Mouse (Mus musculus): Measurements from ENCODE around the gene Gm28729. TPM values are rescaled to one million over a fixed set of nuclear protein-coding genes. Genes with fewer than 3 reads are reported as not detected.
"Not testable (repeated sequence)": the region's sequence is repeated elsewhere in the genome, so short reads cannot be mapped to it uniquely, and the experiment has no call there.

The Gm28729 gene
- polyA plus RNA-seq, 1 experiment from 2014 or later = 0.25 TPM

DNA sequence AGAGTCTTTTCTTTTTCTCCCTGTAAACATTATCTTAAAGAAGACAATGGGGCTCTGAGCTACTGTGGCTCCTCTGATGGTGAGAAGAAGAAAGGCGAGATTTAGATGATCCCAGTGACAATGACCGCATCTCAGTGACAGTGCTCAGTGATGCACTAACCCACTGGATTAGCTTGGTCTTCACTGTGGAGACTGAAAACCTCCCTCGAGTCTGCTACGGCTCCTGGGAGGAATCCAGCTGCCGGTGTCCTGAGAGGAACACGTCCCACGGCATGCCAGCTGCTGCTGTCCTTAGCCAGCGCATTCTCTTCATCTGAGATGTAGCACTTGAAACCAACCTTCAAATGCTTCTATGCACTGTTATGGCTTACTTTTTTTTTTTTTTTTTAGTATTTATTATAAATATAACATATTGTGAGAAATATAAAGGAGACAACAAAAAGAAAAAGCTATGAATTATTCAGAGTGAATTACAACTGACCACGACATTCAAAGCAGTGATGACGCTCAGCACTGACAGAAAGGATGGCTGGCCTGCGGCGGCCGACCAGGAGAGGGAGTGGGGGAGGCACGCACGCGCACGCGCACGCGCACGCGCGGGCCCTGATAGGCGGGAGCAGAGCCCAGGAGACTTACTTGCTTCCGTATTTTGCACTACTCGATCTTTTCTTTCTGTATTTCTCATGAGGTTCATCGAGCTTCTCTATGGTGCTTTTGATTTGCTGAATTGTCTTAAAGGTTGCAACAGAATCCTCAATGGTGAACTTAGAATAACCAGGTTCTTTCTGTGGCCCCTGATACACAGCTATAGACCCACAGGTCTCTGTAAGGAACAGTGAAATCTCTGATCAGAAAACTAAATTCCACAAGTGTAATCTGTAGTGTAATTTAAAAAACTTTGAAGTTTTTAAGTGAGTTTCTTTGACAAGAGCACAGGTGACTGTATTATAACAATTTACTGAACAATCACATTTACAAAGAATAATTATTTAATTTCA is 18.9 kb upstream of the Gm28729 start:
- H3K36me3 ChIP-seq (ENCODE audit: control insufficient read depth, insufficient read depth, low read length) = no peaks in the 10 kb centered on the region
- H3K4me1 ChIP-seq (replicated peaks; ENCODE audit: control insufficient read depth, insufficient read depth, low read length) = no peaks in the 10 kb centered on the region
- peak; percentile 88 for ATAC-seq (ENCODE audit: low FRiP score)
- 0 out of 2 replicates have a peak overlapping the region, but pooled peaks have one; percentile 54 for H3K27ac ChIP-seq (ENCODE audit: low read depth, low read length)
- H3K9ac ChIP-seq (ENCODE audit: low read depth, low read length) = 0 out of 2 replicates have a peak overlapping the region, but pooled peaks have one; percentile 8
- H3K4me3 ChIP-seq (ENCODE audit: low read depth, low read length) = no peak overlapping the region
- H3K4me2 ChIP-seq (replicated peaks; ENCODE audit: low read depth, low read length) = no peak overlapping the region; the same call in 1 of the 2 replicates
- H3K27me3 ChIP-seq (ENCODE audit: control insufficient read depth, insufficient read depth, low read length) = no peaks in the 10 kb centered on the region
- DNase-seq (ENCODE audit: low spot score) = peak; percentile 89
- no peaks in the 10 kb centered on the region for H3K9me3 ChIP-seq (ENCODE audit: control insufficient read depth, low read length)
- WGBS = 32% methylated on average over 27 of the region's 27 CpGs

DNA sequence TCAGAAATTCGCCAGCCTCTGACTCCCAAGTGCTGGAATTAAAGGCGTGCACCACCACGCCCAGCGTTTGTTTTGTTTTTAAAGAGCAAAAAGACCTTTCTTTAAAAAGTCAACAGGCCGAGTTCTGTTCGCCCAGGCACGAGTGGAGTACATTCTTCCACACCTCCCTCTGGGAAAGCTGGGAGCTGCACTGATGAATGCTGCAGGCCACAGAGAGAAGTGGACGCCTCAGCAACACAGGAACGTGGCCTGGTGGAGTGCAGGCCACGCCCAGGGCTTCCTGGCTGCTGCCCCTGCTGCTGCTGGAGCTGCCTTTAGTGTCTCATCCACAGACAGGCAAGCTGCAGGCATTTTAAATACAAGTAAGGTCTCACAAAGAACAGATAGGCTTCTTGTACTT is 13.9 kb upstream of the Gm28729 start:
- no peaks in the 10 kb centered on the region for H3K9me3 ChIP-seq (ENCODE audit: control insufficient read depth, low read length)
- ATAC-seq (ENCODE audit: low FRiP score) (no peak), DNase-seq (ENCODE audit: low spot score) (no peak)
- H3K9ac ChIP-seq (ENCODE audit: low read depth, low read length) = no peak overlapping the region
- no peak overlapping the region for H3K27ac ChIP-seq (ENCODE audit: low read depth, low read length)
- WGBS = 59% methylated on average over 10 of the region's 10 CpGs
- no peaks in the 10 kb centered on the region for H3K36me3 ChIP-seq (ENCODE audit: control insufficient read depth, insufficient read depth, low read length)
- H3K4me1 ChIP-seq (replicated peaks; ENCODE audit: control insufficient read depth, insufficient read depth, low read length) = peaks cover 4% of the 10 kb centered on the region; the same call in 1 of the 2 replicates
- H3K4me2 ChIP-seq (replicated peaks; ENCODE audit: low read depth, low read length) = no peak overlapping the region
- H3K27me3 ChIP-seq (ENCODE audit: control insufficient read depth, insufficient read depth, low read length) = no peaks in the 10 kb centered on the region
- no peak overlapping the region for H3K4me3 ChIP-seq (ENCODE audit: low read depth, low read length)

DNA sequence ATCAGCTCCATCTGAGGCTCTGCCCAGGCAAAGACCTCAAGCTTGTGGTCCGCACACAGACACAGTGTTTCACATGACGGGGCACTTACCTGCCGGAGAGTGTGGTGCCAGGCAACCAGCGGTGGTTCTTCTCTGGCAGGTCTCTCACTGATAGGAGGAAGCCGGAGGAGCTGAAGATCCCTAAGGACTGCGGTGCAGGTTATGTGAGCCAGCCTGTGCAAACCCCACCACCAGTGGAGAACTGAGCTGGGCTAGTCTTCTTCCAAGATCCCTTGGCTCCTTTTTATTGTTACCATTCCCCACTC is 12.5 kb upstream of the Gm28729 start:
- no peak overlapping the region for H3K4me3 ChIP-seq (ENCODE audit: low read depth, low read length)
- no peaks in the 10 kb centered on the region for H3K9me3 ChIP-seq (ENCODE audit: control insufficient read depth, low read length)
- H3K9ac ChIP-seq (ENCODE audit: low read depth, low read length) = no peak overlapping the region
- DNase-seq (ENCODE audit: low spot score) (no peak), ATAC-seq (ENCODE audit: low FRiP score) (no peak)
- H3K27me3 ChIP-seq (ENCODE audit: control insufficient read depth, insufficient read depth, low read length) = no peaks in the 10 kb centered on the region
- H3K36me3 ChIP-seq (ENCODE audit: control insufficient read depth, insufficient read depth, low read length) = no peaks in the 10 kb centered on the region
- no peak overlapping the region for H3K4me2 ChIP-seq (replicated peaks; ENCODE audit: low read depth, low read length)
- peaks cover 4% of the 10 kb centered on the region; the same call in 1 of the 2 replicates for H3K4me1 ChIP-seq (replicated peaks; ENCODE audit: control insufficient read depth, insufficient read depth, low read length)
- no peak overlapping the region for H3K27ac ChIP-seq (ENCODE audit: low read depth, low read length)
- 92% methylated on average over 6 of the region's 6 CpGs for WGBS

DNA sequence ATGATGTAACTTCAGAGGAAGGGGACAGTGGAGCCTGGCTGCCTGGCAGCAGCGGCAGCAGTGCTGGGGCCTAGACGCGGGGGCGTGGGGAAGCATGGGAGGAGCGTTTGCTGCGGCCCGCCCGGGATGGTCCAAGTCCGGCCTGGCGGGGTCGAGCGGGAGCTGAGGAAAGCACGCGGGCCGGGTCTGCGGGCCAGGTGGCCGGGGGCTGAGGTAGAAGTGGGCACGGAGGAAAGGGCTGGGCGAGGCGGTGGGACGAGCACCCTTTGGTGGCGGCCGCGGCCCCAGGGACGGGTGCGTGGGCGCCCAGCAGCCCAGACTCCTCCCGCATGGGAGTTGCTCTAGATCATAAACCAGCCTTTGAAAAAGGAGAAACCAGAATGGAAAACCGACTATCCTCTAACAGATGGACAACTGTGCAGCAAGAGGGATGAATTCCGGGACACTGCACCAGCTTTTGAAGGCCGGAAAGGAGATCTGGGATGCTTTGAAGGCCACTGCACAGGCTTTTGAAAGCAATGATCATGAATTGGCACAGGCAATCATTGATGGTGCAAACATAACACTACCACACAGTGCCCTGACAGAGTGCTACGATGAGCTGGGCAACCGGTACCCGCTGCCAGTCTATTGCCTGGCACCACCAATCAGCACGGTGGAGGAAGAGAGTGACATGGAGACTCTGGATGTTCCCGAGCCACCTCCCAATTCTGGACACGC is 12.0 kb upstream of the Gm28729 start:
- Histone ChIP-seq H3K27ac (ENCODE audit: low read depth, low read length) (no peak overlapping the region), H3K4me1 (replicated peaks; ENCODE audit: control insufficient read depth, insufficient read depth, low read length) (peaks cover 4% of the 10 kb centered on the region; the same call in 1 of the 2 replicates), H3K27me3 (ENCODE audit: control insufficient read depth, insufficient read depth, low read length) (no peaks in the 10 kb centered on the region), H3K36me3 (ENCODE audit: control insufficient read depth, insufficient read depth, low read length) (no peaks in the 10 kb centered on the region), H3K4me3 (ENCODE audit: low read depth, low read length) (peak overlapping the region; percentile 16; the same call in 1 of the 2 replicates), H3K9me3 (ENCODE audit: control insufficient read depth, low read length) (no peaks in the 10 kb centered on the region), H3K4me2 (replicated peaks; ENCODE audit: low read depth, low read length) (peak overlapping the region; percentile 50), H3K9ac (ENCODE audit: low read depth, low read length) (peak overlapping the region; percentile 55)
- DNase-seq (ENCODE audit: low spot score) = peak; percentile 62
- 31% methylated on average over 34 of the region's 37 CpGs for WGBS
- peak; percentile 27; the same call in 1 of the 2 replicates for ATAC-seq (ENCODE audit: low FRiP score)

DNA sequence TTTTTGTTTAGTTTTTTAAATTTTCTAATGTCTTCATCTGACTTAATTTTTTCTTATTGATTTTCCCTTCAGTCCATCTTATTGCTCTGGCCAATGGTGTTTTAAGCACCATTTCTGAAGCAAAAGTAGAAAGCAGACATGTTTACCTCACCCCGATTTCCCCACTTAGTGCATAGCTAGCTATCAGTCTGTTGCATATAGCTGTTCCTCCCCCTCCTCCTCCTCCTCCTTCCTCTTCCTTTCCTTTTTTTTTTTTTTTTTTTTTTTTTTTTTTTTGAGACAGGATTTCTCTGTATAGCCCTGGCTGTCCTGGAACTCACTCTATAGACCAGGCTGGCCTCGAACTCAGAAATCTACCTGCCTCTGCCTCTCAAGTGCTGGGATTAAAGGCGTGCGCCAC is 11.0 kb upstream of the Gm28729 start:
- not testable (repeated sequence) for H3K9me3 ChIP-seq (ENCODE audit: control insufficient read depth, low read length); ATAC-seq (ENCODE audit: low FRiP score); DNase-seq (ENCODE audit: low spot score); H3K36me3 ChIP-seq (ENCODE audit: control insufficient read depth, insufficient read depth, low read length); H3K27ac ChIP-seq (ENCODE audit: low read depth, low read length); H3K9ac ChIP-seq (ENCODE audit: low read depth, low read length); H3K4me1 ChIP-seq (replicated peaks; ENCODE audit: control insufficient read depth, insufficient read depth, low read length); H3K4me3 ChIP-seq (ENCODE audit: low read depth, low read length); H3K4me2 ChIP-seq (replicated peaks; ENCODE audit: low read depth, low read length); H3K27me3 ChIP-seq (ENCODE audit: control insufficient read depth, insufficient read depth, low read length)
- 87% methylated on average over 3 of the region's 4 CpGs for WGBS

DNA sequence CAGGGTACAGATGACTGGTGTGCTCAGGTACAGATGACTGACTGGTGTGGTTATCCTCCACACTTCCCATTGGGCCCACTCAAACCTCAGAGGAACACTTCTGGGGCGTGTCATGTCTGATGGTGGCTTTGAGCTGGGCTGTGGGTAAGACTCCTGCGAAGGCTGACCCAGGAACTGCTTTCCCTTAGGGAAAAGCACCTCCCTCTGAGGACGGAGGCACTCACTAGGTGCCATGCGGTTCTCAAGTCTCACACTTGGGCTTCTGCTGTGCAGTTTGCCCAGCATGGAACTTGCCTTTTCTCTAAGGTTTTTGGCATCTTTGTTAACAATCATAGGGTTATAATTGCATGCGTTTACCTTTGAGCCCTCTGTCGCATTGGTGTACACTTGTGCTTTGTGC is 10.4 kb upstream of the Gm28729 start:
- Histone ChIP-seq H3K9ac (ENCODE audit: low read depth, low read length) (no peak overlapping the region), H3K9me3 (ENCODE audit: control insufficient read depth, low read length) (no peaks in the 10 kb centered on the region), H3K4me2 (replicated peaks; ENCODE audit: low read depth, low read length) (no peak overlapping the region), H3K36me3 (ENCODE audit: control insufficient read depth, insufficient read depth, low read length) (no peaks in the 10 kb centered on the region), H3K27me3 (ENCODE audit: control insufficient read depth, insufficient read depth, low read length) (no peaks in the 10 kb centered on the region), H3K27ac (ENCODE audit: low read depth, low read length) (no peak overlapping the region), H3K4me3 (ENCODE audit: low read depth, low read length) (no peak overlapping the region), H3K4me1 (replicated peaks; ENCODE audit: control insufficient read depth, insufficient read depth, low read length) (peaks cover 4% of the 10 kb centered on the region; the same call in 1 of the 2 replicates)
- no peak for DNase-seq (ENCODE audit: low spot score)
- 91% methylated on average over 6 of the region's 6 CpGs for WGBS
- ATAC-seq (ENCODE audit: low FRiP score) = no peak

DNA sequence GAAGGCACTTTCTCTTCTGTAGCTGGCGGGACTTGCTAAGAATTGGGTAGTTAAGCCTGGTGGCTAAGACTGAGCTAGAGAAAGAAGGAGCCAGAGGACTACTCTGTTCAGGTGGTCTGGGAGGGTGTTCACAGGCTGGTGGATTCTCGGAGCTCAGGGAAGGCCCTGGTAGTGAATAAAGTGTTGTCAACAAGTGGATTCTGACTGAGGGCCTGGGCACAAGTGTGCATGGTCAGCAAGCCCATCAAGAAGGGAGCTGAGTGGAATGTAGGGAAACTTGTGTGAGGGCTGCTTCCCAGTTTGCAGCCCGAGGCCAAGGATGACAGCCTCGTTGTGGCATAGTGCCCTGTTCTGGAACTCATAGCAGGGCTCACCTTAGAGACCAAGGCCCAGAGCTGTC is 9.2 kb upstream of the Gm28729 start:
- no peak overlapping the region for H3K9ac ChIP-seq (ENCODE audit: low read depth, low read length)
- WGBS = 84% methylated on average over 4 of the region's 4 CpGs
- ATAC-seq (ENCODE audit: low FRiP score) (no peak), DNase-seq (ENCODE audit: low spot score) (no peak)
- no peaks in the 10 kb centered on the region for H3K36me3 ChIP-seq (ENCODE audit: control insufficient read depth, insufficient read depth, low read length)
- no peaks in the 10 kb centered on the region for H3K9me3 ChIP-seq (ENCODE audit: control insufficient read depth, low read length)
- no peak overlapping the region for H3K4me2 ChIP-seq (replicated peaks; ENCODE audit: low read depth, low read length)
- H3K4me1 ChIP-seq (replicated peaks; ENCODE audit: control insufficient read depth, insufficient read depth, low read length) = peaks cover 4% of the 10 kb centered on the region; the same call in 1 of the 2 replicates
- no peak overlapping the region for H3K4me3 ChIP-seq (ENCODE audit: low read depth, low read length)
- no peaks in the 10 kb centered on the region for H3K27me3 ChIP-seq (ENCODE audit: control insufficient read depth, insufficient read depth, low read length)
- no peak overlapping the region for H3K27ac ChIP-seq (ENCODE audit: low read depth, low read length)

DNA sequence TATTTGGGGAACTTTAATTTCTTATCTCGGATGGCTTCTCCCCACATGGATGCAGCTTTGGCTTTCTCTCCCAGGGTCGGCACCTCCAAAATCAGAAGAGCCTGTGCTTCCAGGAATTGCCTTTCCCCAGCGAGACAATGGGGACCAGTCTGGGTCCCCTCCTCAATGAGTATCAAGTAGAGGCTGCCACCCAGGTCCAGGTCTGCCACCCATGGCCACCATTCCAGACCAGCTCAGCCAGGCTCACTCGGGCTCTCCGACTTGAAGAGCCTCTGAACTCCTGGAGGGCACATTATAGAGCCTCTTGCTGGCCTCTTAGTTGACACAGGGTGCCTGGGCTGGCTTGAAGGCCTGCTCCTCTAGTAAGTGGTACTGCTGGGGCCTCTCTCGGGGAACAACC is 8.4 kb upstream of the Gm28729 start:
- Histone ChIP-seq H3K27me3 (ENCODE audit: control insufficient read depth, insufficient read depth, low read length) (no peaks in the 10 kb centered on the region), H3K36me3 (ENCODE audit: control insufficient read depth, insufficient read depth, low read length) (no peaks in the 10 kb centered on the region), H3K27ac (ENCODE audit: low read depth, low read length) (no peak overlapping the region), H3K9ac (ENCODE audit: low read depth, low read length) (no peak overlapping the region), H3K4me1 (replicated peaks; ENCODE audit: control insufficient read depth, insufficient read depth, low read length) (peaks cover 4% of the 10 kb centered on the region; the same call in 1 of the 2 replicates), H3K4me3 (ENCODE audit: low read depth, low read length) (no peak overlapping the region), H3K9me3 (ENCODE audit: control insufficient read depth, low read length) (no peaks in the 10 kb centered on the region), H3K4me2 (replicated peaks; ENCODE audit: low read depth, low read length) (no peak overlapping the region)
- ATAC-seq (ENCODE audit: low FRiP score) (no peak), DNase-seq (ENCODE audit: low spot score) (no peak)
- 85% methylated on average over 6 of the region's 6 CpGs for WGBS

All from hindbrain, embryonic 11.5 days (tissue).